Mouse (Mus musculus): ENCODE results near the gene Gpr176.

DNA sequence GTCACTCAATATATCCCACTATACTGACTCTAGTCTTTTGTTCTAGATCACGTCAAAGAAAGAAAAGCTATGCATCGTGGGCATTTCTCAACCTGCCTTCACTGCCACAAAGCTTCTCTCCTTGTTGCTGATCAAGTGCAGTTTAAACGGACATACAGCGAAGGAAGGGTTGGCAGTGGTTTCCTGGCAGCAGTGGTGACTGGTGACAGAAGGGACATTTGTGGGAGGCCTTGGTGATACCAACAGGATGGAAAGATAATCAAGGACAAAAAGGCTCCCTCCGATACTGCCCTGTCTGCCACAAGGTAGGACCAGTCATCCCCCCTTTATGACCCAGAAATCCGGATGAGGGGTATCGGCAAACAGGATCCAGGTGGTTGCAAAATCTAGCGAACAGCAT is 95.0 kb downstream of the Gpr176 start:
- no peak for TF ChIP-seq CTCF (IDR thresholded peaks at IDR 0.05; ENCODE audit: low read depth, low read length)
- no peak for TF ChIP-seq POLR2A (IDR thresholded peaks at IDR 0.05; ENCODE audit: borderline replicate concordance, low read depth, low read length)
